Mouse (Mus musculus): Measurements from ENCODE around the gene Pxn. TPM values are rescaled to one million over a fixed set of nuclear protein-coding genes. Genes with fewer than 3 reads are reported as not detected.

The Pxn gene
- polyA plus RNA-seq (2015; fragmentation: Nextera tagmentation; extraction: Ambion mirVana), result 50.9 and 53.6 TPM in 2 replicates

DNA sequence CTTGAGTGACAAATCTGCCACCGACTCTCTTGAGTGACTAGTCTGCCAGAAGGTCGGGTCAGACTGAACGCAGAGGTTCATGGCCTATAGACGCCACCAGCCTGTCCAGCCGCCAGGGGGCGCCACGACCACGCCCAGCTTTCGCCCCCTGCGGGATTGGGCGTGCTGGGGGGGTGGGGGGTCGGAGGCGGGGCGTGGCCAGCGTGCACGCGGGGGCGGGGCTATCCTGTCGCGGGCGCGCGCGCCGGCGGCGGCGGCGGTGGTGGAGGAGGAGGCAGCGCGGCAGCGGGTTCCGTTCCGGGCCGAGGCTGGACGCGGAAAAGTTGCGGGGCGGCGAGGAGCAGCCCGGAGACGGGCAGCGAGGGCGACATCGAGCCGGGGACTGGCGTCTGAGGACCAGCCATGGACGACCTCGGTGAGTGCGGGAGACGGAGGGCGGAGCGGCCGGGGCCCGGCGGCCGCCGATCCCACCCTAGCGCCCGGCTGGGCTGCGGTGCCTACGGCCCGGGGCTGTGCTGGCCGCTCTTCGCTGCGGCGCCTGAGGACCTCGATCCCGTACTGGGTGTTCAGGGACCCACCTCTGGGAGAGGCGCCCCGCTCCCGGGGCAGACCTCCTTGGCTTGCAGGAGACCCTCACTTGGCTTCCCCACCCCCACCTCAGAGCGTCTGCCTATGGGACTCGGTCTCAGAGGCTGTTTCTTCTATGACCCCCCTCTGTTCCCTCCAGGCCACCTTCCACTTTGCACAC lies at the start of gene Pxn:
TSS of gene Pxn (plus strand) at position 223 of the 748 bp plus-strand sequence.

DNA sequence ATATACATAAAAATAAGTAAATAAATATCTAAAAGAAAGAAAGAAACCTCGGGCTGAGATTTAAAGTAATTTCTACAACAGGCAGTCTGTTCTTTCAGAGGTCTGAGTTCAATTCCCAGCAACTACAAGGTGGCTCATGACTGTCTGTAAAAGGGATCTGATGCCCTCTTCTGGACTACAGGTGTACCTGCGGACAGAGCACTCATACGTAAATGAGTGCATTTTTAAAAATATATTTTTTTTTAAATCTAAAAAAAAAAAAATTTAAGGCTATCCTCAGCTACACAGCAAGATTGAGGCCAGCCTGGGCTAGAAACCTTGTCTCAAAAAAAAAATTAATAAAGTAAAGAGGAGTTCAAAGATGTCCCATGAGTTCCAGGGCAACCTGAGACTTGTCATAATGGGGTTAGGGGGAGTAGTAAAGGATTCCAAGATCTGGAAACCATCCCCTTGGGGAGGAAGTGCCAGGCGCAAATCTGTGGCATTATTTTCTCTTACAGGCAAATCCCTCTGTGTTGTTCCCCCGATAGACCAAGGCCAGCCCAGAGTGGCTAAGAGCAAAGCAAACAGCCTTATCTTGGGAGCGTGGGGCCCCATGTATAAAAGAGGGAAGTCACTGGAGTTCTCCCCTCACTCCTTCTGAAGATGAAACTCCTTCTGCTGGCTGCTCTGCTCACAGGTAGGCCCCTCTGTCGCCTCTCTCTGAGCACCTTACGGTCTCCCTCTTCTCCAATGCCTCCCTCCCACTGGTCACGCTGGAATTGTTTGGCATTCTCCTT lies 40.6 kb upstream of the Pxn start, which contains the start of gene Pla2g1b:
TSS of gene Pla2g1b (plus strand) at position 621 of the 779 bp plus-strand sequence.

DNA sequence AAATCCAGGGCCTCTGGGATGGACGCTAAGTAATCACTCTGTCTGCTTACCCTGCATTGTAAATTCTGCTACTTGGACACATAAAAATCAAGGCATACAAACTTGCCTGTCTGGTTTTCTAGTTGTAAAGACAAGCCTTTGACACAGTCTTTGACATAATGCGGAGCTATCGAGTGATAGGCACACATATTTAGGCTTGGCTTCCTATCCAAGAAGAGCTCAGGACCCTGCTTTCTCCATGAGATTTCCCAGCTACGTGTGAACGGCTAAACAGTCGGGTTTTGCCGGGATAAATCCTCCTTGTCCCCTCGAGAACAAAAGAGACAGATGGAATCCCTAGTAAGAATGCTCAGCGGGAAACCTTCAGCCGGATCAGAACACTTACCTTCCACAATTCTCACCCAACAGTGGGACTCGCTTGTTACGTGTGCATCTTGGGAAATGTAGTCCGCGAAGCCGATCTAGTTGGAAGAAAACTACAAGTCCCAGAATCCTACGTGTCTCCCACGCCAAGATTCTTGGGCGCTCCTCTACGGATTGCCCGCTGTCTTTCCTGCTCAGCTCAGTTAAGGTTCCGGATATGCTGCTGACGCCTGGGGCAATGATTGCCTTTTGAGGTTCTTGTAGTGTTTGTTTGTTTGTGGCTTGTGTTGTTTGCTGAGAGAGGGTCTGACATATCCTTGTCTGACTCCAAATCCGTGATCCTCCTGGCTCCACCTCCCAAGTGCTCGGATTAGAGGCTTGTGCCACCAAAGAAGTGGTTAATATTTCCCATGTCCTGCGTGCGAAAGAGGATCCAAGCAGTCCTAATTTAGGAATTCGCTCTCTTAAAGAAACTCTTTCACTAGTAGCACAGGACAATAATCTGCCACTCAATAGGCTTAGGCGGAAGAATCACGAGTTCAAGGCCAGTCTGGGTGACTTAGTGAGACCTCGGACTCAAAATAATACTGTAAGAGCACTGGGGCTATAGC lies 22.2 kb upstream of the Pxn start, which contains the start of gene Sirt4:
TSS of gene Sirt4 (minus strand) at position 779 of the 974 bp plus-strand sequence.

DNA sequence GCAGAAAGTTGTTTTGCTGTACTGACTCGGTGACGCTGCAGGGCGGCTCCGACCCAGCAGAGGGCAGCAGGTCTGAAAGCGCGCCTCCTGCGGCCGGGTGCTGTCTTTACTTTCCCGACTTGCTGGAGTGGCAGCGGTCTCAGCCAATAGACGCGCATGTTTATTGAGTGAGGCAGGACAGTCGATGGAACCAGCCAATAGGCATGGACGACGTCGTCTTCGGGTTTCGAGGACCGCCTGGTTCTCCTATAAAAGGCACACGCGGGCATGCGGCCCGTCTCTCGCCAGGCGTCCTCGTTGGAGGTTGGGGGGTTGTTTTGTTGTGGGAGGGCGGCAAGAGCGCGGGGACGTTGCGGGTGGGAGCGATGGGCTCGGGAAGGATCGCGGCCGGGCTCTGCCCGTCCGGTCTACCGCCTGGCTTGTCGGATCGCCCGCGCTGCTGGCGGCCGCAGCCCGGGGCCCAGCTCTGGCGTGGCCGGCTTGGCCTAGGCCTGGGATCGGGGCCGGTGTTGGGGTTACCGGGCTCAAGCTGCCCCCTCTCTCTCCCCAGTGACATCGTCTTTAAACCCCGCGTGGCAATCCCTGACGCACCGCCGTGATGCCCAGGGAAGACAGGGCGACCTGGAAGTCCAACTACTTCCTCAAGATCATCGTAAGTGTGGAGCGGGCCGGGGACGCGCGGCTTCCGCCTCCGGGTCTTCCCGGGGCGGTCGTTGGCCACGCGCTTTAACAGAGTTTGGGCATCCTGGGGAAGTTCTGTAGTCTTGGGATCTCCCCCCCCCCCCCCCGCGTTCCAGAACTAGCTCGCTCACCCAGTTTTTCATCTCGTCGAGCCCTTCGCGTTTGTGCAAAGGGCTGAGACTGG lies 53.0 kb downstream of the Pxn start, which contains the start of gene Rplp0:
TSS of gene Rplp0 (plus strand) at position 231 of the 865 bp plus-strand sequence.

DNA sequence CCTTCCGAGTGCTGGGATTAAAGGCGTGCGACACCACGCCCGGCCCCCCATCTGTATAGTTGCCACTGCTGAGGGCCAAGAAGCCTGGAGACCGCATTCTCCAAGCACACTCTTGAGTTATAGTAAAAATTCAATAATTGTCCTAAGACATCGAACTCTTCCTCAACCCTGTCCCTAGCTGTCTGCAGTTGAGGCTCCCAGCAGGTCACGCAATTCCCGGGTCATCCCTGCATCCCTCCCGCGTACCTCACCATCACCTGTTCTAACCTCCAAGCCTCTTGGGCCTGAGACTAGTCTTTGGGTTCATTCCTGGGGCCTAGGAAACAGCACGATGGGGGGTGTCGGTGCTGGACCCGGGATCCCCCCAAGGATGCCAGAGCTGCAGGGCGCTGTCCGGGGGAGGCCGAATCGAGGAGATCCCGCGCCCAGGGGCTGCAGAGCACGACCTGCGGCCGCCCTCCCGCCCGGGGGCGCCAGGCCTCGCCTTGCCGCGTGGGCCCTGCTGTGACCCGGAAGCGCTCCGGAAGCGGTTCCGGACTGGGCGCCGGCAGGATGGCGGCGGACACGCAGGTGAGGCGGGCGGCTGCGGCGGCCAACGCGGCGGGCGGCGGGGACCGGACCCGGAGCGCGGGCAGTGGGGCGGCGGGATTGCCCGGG lies 58.4 kb downstream of the Pxn start, which contains the start of gene Gcn1l1:
TSS of gene Gcn1l1 (plus strand) at position 518 of the 657 bp plus-strand sequence.

Small RNA genes lying within 50 kb of the gene (microRNA-seq; reads per million reads assigned to microRNA genes)
- gene Mir7029, result 0 to 0.10 reads per million in 2 experiments

Other genes with a start within 250 kb of the Pxn start
- gene Rnf10, start 233.8 kb upstream of the Pxn start, polyA plus RNA-seq (2015; fragmentation: Nextera tagmentation; extraction: Ambion mirVana), result 97.3 and 98.4 TPM in 2 replicates
- gene Coq5, start 227.0 kb upstream of the Pxn start, polyA plus RNA-seq (2015; fragmentation: Nextera tagmentation; extraction: Ambion mirVana), result 89.5 and 90.2 TPM in 2 replicates
- gene Dynll1, start 205.7 kb upstream of the Pxn start, polyA plus RNA-seq (2015; fragmentation: Nextera tagmentation; extraction: Ambion mirVana), result 565 and 667 TPM in 2 replicates
- 65.4 and 86.5 TPM in 2 replicates for gene Srsf9, start 179.5 kb upstream of the Pxn start, polyA plus RNA-seq (2015; fragmentation: Nextera tagmentation; extraction: Ambion mirVana)
- gene Gatc, start 165.5 kb upstream of the Pxn start, polyA plus RNA-seq (2015; fragmentation: Nextera tagmentation; extraction: Ambion mirVana), result 18.5 and 20.5 TPM in 2 replicates
- gene Triap1, start 165.5 kb upstream of the Pxn start, polyA plus RNA-seq (2015; fragmentation: Nextera tagmentation; extraction: Ambion mirVana), result 35.3 and 37.8 TPM in 2 replicates
- gene Cox6a1, start 157.7 kb upstream of the Pxn start, polyA plus RNA-seq (2015; fragmentation: Nextera tagmentation; extraction: Ambion mirVana), result 668 and 861 TPM in 2 replicates
- 1.0 and 1.1 TPM in 2 replicates for gene Msi1, start 77.1 kb upstream of the Pxn start, polyA plus RNA-seq (2015; fragmentation: Nextera tagmentation; extraction: Ambion mirVana)
- not detected in 2 replicates for gene Pla2g1b, start 40.4 kb upstream of the Pxn start, polyA plus RNA-seq (2015; fragmentation: Nextera tagmentation; extraction: Ambion mirVana)
- gene Sirt4, start 22.0 kb upstream of the Pxn start, polyA plus RNA-seq (2015; fragmentation: Nextera tagmentation; extraction: Ambion mirVana), result 20.6 and 24.7 TPM in 2 replicates
- gene Rplp0, start 52.8 kb downstream of the Pxn start, polyA plus RNA-seq (2015; fragmentation: Nextera tagmentation; extraction: Ambion mirVana), result 865 and 914 TPM in 2 replicates
- 12.7 and 13.8 TPM in 2 replicates for gene Gcn1l1, start 58.6 kb downstream of the Pxn start, polyA plus RNA-seq (2015; fragmentation: Nextera tagmentation; extraction: Ambion mirVana)
- 12.3 and 12.5 TPM in 2 replicates for gene Rab35, start 125.2 kb downstream of the Pxn start, polyA plus RNA-seq (2015; fragmentation: Nextera tagmentation; extraction: Ambion mirVana)
- 6.7 and 8.8 TPM in 2 replicates for gene Bicdl1, start 224.9 kb downstream of the Pxn start, polyA plus RNA-seq (2015; fragmentation: Nextera tagmentation; extraction: Ambion mirVana)